Mouse (Mus musculus) kidney, postnatal 36 days (tissue): ENCODE data around the gene Sfxn2.

Experiments used
- DNase-seq, 2 experiments: peaks; one replicate each; pipeline ENCODE4 v3.0.0; 2021 to 2022; ENCODE audit warnings: mixed read lengths in 2 of 2

Gene Sfxn2

DNA sequence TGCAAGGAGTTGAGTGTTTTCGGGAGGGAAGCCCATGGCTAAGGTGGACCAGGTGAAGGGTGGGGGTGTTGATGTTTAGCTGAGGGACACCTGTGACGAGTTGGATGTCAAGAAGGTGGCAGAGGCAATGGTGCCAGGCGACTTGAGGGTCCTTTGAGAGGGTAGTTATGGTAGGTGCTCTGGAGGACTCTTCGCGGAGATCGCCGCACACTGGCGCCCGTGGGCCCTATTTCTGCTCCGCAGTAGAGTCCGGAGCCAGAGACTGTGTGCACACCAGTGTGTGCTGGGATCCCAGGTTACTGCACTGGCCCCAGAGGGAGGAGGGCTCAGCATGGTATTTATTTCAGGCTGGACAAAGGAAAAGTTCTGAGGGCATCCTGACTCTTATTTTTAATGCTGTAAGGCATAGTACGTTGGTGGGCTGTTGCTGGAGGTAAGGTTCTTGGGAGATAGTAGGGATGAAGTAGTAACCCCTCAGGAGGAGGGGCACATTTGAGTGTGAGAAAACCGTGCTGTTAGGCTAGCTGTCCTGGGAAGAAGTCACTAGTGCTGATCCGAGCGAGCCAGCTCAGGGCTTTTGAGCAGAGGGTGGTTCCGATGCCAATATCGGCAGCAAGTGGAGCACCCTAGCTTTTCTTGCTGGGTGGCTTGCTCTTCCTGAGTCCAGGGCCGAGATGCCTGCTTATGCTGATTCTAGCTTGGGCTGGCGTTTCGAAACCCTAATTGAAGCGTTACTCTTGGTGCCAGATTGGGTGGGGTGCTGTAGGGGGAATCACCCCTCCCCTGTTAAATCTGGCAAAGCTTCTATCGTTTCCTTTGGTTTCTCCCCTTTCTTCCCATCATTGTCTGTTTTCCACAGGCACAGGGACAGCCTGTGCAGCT lies 26.5 kb downstream of the Sfxn2 start:
- DNase-seq = peak in 1 of 2 experiments; percentile 39

DNA sequence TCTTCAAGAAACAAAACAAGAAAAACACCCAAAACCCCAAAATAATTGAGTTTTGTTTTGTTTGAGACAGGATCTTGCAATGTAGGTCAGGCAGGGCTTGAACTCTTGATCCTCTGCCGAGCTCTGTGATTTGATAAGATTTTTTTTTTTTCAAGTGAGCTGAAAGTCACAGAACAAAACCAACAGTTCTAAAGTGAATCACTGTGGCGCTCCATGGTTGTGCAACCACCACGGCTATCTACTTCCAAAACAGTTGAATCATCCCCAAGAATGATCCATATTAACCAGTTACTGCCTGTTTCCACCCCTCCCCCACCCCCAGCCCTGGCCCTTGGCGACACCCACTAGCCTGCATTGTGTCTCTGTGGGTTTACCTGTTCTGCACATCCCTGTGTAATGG lies 27.2 kb downstream of the Sfxn2 start:
- peak in 1 of 2 experiments; percentile 38 for DNase-seq

- peak; percentile 72 to 85 for DNase-seq
Measured at GRCm38 (mm10) chr19:46601491-46601890, 28.3 kb downstream of the Sfxn2 start.

DNA sequence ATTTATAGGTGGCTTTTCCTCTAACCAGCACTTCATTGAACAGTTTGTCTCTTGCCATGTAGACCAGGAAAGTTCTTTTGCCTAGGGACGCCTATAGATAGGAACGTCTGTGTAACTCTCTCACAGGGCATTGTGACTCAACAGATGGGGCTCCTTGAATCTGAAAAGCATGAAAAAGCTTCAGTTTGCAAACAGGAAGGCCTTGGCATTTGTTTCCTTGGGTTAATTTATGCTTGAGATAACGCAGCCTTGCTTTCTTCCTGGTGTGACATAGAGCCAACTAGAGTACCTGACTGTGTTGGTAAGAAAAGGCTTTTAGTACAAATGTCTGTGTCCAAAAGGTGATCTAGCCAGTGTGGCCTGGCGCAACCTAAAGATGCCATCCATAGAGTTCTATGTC lies 29.2 kb downstream of the Sfxn2 start:
- no peak for DNase-seq

GRCm38 (mm10) chr19:46606718-46607117 lies 33.6 kb downstream of the Sfxn2 start:
- no peak for DNase-seq

DNA sequence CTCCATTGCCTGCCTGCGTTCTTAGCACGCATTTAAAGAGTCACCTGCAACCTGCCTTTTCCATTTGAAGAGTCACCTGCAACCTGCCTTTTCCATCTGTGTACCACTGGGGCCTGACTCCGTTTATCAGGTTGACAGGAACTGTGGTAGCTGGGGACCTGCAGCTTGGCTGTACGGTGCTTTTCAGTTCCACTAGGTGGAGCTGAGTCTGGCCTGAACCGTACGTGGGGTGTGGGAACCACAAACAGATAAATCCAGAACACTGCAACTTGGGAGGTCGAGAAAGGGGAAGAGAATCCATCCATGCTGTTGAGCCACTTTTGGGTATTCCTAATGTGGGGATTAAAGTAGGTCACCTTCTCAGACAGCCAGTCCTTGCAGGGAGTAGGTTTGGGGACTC lies 34.3 kb downstream of the Sfxn2 start:
- DNase-seq = peak in 1 of 2 experiments; percentile 56

DNA sequence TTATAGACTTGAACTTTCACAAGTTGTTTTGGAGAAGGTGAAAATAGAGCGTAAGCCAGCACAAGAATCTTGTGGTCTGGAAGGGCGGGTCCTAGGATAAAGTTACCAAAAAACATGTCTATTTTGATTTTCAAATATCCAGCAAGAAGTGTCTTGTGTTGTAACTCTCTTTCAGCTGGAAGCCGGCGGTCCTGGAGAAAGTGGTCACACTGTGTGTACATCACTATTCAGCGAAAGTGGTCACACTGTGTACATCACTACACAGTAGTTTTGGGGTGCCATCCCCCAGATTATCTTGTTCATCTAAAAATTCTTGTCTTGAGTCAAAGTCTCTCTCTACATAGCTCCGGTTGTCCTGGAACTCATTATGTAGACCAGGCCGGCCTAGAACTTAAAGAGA lies 35.0 kb downstream of the Sfxn2 start:
- DNase-seq = no peak

DNA sequence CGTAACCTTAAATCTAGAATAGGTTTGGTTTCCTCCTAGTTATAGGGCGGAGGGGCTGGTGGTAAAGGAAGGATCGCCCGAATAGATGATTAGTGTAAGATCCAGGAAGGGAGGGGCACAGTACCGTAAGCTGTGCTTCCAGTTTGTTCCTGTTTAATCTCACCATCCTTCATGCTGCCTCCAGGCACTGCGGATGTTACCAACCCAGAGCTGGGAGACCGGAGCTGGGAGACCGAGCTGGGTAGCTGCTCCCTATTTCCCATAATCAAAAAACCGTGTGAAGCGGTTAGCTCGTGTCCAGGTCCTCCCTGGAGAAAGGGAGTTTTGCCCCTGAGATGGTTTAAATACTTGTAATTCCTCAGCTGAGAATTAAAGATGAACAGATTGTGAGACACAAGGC lies 43.2 kb downstream of the Sfxn2 start:
- no peak for DNase-seq

DNA sequence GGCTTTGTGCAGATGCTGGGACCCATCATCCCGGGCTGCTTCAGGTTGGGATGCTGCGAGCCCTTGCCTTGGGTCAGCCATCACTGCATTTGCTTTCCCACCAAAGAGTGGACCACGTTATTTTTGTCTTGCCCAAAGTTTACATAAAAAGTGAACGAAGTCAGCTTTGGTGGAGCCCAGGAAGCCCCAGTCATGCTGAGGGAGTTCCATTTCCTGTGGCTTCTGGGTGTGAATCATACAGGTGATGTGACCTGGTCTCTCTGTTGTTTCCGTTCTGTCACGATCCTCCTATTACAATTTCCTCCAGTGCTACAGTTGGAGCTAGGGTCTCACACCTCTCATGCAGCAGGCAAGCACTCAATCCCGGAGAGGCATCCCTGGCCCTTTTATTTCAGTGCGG lies 44.2 kb downstream of the Sfxn2 start:
- no peak for DNase-seq

DNA sequence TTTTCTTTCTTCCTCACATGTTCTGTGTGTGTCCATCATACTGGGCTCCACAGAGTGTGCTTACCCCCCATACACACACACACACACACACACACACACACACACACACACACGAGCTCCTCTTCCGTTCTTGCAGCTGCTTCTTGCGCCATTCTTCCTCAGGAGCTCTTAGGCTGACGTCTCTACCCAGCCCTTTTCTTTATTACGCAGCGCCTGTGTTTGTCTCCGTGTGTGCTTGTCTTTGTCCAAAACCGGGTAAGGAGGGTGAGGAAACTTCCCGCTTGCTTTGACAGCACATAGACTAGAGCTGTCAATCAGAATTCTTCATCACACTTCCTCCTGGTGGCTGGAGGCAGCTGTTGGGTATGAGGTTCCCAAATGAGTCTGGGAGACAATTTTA lies 45.2 kb downstream of the Sfxn2 start:
- DNase-seq = no peak

GRCm38 (mm10) chr19:46619001-46619400 lies 45.8 kb downstream of the Sfxn2 start:
- DNase-seq = peak in 1 of 2 experiments; percentile 33

- DNase-seq = no peak
Measured at GRCm38 (mm10) chr19:46619518-46619917, 46.4 kb downstream of the Sfxn2 start.

DNA sequence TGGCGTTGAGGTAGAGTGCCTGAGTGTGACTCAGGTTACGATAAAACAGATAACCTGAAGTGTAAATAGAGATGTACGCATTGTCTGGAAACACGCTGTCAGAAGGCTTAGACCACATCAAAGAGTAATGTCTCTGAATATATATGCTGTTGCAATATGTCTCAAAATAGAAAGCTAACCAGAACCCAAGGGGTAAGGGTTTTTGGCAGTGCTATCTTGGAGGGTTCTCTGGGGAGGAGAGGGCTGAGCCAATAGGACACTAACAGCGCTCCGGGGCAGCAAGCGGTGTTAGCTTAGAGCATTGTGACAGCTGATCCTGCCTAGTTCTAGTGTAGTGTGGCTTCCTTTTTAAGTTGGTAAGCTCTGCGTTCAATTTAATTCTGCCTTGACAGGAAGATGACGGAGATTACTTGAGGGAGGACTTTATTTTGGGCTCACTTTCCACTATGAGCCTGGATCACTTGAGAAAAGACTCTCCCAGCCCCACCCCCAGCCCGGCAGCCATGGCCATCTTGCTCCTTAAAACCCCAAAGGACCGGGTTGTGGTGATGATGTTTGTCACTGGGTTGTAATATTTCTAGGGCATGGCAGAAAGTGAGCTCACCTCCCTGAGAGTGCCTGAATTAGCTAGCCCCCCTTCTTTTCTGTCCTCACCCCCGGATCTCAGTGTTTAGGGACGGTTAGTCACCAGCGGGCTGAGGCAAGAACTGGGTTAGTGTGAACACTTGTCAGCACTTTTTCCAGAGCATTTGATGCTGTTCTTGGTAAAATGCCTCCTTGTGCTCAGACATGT lies 47.0 kb downstream of the Sfxn2 start:
- no peak for DNase-seq

DNA sequence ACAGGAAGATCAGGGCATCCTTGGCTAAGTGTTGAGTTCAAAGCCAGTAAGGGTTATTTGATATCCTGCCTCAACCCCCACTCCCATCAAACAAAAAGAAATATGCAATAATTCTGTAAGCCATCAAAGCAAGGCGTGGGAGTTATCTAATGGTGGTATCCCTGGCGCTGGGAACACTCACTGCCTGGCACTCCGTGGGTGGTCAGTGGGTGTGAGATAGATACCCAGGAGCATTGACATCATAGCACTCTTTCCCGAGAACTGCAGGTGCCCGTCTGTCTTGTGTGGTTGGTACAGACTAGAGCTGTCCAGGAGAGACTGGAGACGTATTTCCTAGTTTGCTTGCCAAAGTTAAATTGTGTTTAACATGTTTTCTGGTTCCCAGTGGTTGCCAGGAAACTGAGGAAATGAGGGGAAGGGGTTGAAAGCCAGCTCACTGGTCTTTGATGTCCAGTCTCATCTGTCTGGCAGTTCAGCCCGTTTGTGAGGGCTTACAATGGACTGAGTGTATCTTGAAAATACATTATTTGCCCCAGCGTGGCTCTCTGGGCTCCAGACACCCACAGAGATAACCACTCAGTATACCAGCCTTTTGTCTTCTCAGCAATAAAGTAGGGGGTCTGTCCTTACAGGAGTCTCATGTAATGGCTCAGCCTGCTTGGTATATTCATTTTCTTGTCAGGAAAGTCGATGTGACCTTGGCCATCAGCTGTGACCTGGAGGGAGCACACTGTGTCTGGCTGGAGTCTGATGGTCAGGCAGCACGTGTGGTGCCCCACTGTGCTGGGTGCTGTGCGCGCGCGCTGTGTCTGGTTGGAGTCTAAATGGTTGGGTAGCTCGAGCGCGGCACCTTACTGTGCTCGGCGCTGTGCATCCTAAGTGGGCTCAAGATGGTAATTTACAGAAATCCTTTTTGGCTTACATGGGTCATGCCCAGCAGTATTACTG lies 48.3 kb downstream of the Sfxn2 start:
- no peak for DNase-seq

DNA sequence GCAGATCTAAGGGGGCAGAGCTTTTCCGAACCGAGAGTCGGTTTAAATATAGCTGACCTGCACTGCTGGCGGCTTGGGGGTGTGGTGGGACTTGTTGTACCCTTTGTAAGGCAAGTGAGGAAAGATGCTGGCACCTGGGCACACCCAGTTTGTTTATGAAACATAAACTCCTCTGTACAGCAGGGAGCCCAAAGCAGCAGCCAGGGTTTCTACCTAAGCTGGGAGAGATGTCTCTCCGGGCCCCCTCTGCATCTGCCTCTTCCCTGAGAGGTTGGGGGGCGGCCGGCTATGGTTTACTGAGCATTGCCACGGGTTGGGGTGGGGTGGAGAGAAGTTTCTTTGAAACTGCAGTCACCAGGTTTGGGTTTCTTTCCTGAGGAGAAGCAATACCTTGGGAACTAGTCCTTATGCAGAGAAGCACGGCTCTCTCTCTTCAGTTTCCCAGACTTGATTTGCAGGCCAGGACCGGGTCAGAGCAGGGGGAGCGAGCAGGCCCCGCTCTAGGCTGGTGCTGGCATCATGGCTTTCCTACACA lies 49.6 kb downstream of the Sfxn2 start:
- DNase-seq = no peak

- DNase-seq = no peak
Measured at GRCm38 (mm10) chr19:46623194-46623667, 50.1 kb downstream of the Sfxn2 start.

DNA sequence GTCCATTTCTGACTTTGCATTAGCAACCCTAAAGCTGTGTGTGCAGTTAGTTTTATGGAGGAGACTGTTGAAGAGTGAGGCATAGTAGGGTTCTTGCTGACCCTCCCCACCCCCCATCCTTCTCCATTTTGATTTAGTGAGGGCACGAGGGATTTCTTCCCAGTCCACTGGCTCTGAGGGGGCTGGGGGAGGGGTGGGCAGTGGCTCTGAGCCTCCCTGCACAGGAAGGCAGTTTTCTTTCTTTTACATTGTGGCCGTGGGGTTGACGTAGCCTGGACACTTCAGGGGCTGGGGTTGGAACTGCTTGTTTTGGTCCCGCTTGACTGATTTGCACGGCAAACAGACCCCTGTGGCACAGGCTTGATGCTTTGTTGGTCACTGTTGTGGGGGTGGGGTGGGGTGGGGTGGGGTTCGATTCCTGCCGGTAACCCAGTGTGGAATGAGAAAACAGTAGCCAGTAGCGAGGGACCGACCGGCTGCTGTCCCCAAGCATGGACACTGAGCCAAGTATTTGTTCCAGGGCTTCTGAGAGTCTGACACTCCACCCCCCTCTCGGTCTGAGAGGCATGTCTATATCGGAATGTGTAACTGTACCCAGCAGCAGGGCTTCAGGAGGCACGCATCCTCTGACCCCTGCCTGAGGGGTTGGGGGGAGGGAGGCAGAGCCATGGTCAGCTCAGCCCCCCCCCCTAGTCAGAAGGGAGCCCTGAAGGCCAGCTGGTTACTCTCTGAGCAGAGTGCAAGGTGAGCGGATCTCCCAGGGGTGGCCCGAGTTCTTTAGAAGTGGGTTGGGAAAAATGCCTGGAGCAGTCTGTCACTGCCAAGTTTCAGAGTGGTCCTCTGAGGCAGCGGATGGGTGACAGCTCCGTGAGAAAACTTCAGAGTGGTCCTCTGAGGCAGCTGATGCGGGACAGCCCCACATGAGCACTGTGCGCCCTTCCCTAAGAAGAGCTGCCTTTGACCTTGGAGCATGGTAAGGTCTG lies 50.9 kb downstream of the Sfxn2 start:
- peak; percentile 48 to 76 for DNase-seq

GRCm38 (mm10) chr19:46625015-46625414 lies 51.9 kb downstream of the Sfxn2 start:
- DNase-seq = no peak

DNA sequence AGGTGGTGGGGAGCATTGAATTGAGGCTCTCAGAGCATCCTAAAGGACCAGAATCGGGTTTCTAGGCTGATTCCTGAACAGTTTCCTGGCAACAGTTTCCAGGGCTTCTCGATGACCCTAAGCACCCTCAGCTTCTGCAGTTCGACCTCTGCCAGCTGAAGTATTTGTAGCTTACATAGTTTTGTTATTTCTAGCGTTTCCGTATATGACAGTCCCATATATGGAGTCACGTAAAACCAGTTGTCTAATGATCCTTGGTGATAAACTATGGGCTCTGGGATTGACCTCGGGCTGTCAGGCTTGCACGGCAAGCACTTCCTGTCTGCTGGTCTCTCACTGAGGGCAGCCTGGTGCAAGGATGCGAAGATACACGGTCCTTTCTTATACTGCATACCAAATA lies 52.4 kb downstream of the Sfxn2 start:
- DNase-seq = no peak

GRCm38 (mm10) chr19:46628403-46628802 lies 55.2 kb downstream of the Sfxn2 start:
- no peak for DNase-seq

GRCm38 (mm10) chr19:46629807-46630206 lies 56.6 kb downstream of the Sfxn2 start:
- no peak for DNase-seq
